Mouse (Mus musculus) heart, postnatal 0 days (tissue): Measurements from ENCODE around the gene Cnot3.

Source experiments
- CTCF ChIP-seq: IDR thresholded peaks from 2 replicates; pipeline ENCODE4 v1.5.1; 2016; ENCODE audit warnings: antibody characterized with exemption, control low read depth, low read depth
- EP300 ChIP-seq: IDR thresholded peaks from 2 replicates; pipeline ENCODE4 v1.6.1; 2016; ENCODE audit warnings: antibody characterized with exemption, low read depth

GRCm38 (mm10) chr7:3664524-3665214, 19.6 kb downstream of the Cnot3 start:
- TF ChIP-seq CTCF (no peak), EP300 (no peak)
